Mouse (Mus musculus) midbrain, embryonic 12.5 days (tissue): Measurements from ENCODE around the gene Atxn2. TPM values are rescaled to one million over a fixed set of nuclear protein-coding genes. Genes with fewer than 3 reads are reported as not detected.

Source experiments
- ATAC-seq: fragments of 200-750 bp; cut with Nextera tagmentation; 2 replicates; pipeline ENCODE4 v1.8.0; 2017; ENCODE audit warnings: low read depth, moderate TSS enrichment, moderate library complexity; ENCODE audit not compliant: low FRiP score
- H3K27ac ChIP-seq: fragments of 300-500 bp; sonication (generic); replicated peaks from 2 replicates; pipeline ENCODE4 v1.5.1; 2016; ENCODE audit warnings: mild to moderate bottlenecking
- H3K27me3 ChIP-seq: fragments of 300-500 bp; sonication (generic); 2 replicates; pipeline ENCODE4 v1.6.1; 2016; ENCODE audit warnings: mild to moderate bottlenecking
- H3K36me3 ChIP-seq: fragments of 300-500 bp; sonication (generic); 2 replicates; pipeline ENCODE4 v1.6.1; 2016
- H3K4me1 ChIP-seq: fragments of 300-500 bp; sonication (generic); 2 replicates; pipeline ENCODE4 v1.6.1; 2016
- H3K4me2 ChIP-seq: fragments of 300-500 bp; sonication (generic); replicated peaks from 2 replicates; pipeline ENCODE4 v1.6.1; 2016; ENCODE audit warnings: mild to moderate bottlenecking, moderate library complexity
- H3K4me3 ChIP-seq: fragments of 300-500 bp; sonication (generic); 2 replicates; pipeline ENCODE4 v1.5.1; 2016; ENCODE audit warnings: mild to moderate bottlenecking
- H3K9ac ChIP-seq: fragments of 300-500 bp; sonication (generic); replicated peaks from 2 replicates; pipeline ENCODE4 v1.6.1; 2016; ENCODE audit warnings: mild to moderate bottlenecking, moderate library complexity
- H3K9me3 ChIP-seq: fragments of 300-500 bp; sonication (generic); 2 replicates; pipeline ENCODE4 v1.6.1; 2016; ENCODE audit warnings: mild to moderate bottlenecking
- WGBS: fragments of 180-500 bp; shearing (Covaris S2); methylation state at CpG from one replicate; pipeline ENCODE4 v1.1.7; 2016; 5-methylcytosine and 5-hydroxymethylcytosine counted together
- polyA plus RNA-seq: library from polyadenylated mRNA; unstranded; fragments of >200 nt; fragmentation: Nextera tagmentation; extraction: Ambion mirVana; gene quantifications from 2 replicates; pipeline ENCODE4 v1.2.1, GENCODE M21; 2016

The Atxn2 gene
- polyA plus RNA-seq, result 68.1 and 77.6 TPM in 2 replicates

GRCm38 (mm10) chr5:121711174-121711927 lies at the start of gene Atxn2:
Gene Atxn2 (plus strand): TSS chr5:121711337.
- Histone ChIP-seq H3K4me3 (peak within 1 kb of the TSS; percentile 99), H3K9ac (peak within 1 kb of the TSS; percentile 99), H3K27ac (peak within 1 kb of the TSS; percentile 98), H3K9me3 (no peaks in the 10 kb centered on the region), H3K4me1 (peaks cover 33% of the 10 kb centered on the region), H3K27me3 (no peaks in the 10 kb centered on the region), H3K36me3 (no peaks in the 10 kb centered on the region), H3K4me2 (peak within 1 kb of the TSS; percentile 89)
- ATAC-seq, result peak; percentile 83
- WGBS, result under 1% methylated on average over 60 of the region's 103 CpGs

- Histone ChIP-seq H3K4me3 (peak overlapping the region; percentile 97), H3K27me3 (no peaks in the 10 kb centered on the region), H3K9ac (peak overlapping the region; percentile 93), H3K4me2 (peak overlapping the region; percentile 87), H3K36me3 (peaks cover 36% of the 10 kb centered on the region), H3K9me3 (no peaks in the 10 kb centered on the region), H3K4me1 (peaks cover 15% of the 10 kb centered on the region), H3K27ac (no peak overlapping the region)
- 89% methylated on average over 5 of the region's 5 CpGs for WGBS
- ATAC-seq, result no peak
Observed at GRCm38 (mm10) chr5:121661494-121661893, 49.6 kb upstream of the Atxn2 start.

DNA sequence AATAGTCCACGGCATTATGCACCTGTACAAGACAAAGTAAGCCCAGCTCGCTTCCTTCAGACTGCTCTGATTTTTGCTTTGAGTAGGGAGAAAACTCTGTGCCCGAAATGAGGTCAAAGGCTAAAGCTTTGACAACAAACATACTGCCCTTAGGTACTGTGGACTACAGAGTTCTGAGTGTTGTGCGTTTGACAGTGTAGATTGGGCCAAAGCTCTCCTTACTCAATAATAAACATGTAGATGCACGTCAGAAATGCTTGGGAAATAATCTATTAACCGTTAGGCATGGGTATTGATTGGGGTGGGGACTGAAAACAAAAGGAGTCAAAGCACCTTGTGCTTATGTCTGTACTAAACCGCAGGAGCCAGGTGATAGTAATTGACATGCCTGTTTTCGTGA lies 47.7 kb upstream of the Atxn2 start:
- Histone ChIP-seq H3K4me2 (no peak overlapping the region), H3K27me3 (no peaks in the 10 kb centered on the region), H3K9ac (no peak overlapping the region), H3K36me3 (peaks cover 45% of the 10 kb centered on the region), H3K27ac (no peak overlapping the region), H3K4me1 (peaks cover 15% of the 10 kb centered on the region), H3K9me3 (no peaks in the 10 kb centered on the region), H3K4me3 (no peak overlapping the region)
- no peak for ATAC-seq
- WGBS, result 87% methylated on average over 8 of the region's 8 CpGs

- H3K9me3 ChIP-seq, result no peaks in the 10 kb centered on the region
- peaks cover 15% of the 10 kb centered on the region for H3K4me1 ChIP-seq
- H3K36me3 ChIP-seq, result peaks cover 46% of the 10 kb centered on the region
- 86% methylated on average over 6 of the region's 6 CpGs for WGBS
- no peak for ATAC-seq
- no peak overlapping the region for H3K4me3 ChIP-seq
- H3K9ac ChIP-seq, result no peak overlapping the region
- H3K4me2 ChIP-seq, result no peak overlapping the region
- H3K27ac ChIP-seq, result no peak overlapping the region
- no peaks in the 10 kb centered on the region for H3K27me3 ChIP-seq
Observed at GRCm38 (mm10) chr5:121664078-121664477, 47.1 kb upstream of the Atxn2 start.

DNA sequence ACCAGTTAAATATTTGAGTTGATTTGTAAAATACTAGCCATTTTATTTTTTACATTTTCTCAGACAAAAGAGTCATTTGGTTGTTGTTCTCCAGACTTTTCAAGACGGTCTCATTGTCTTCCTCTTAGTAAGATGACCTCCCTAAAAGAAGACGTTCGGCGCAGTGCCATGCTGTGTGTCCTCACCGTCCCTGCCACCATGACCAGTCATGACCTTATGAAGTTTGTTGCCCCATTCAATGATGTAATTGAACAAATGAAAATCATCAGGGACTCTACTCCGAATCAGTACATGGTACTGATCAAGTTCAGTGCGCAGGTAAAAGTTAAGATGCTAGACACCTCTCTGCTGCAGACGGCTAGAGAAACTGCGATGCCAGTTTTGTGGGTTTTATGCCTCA lies 46.2 kb upstream of the Atxn2 start:
- no peak overlapping the region for H3K4me3 ChIP-seq
- H3K27ac ChIP-seq, result no peak overlapping the region
- no peak overlapping the region for H3K9ac ChIP-seq
- peaks cover 11% of the 10 kb centered on the region for H3K4me1 ChIP-seq
- H3K9me3 ChIP-seq, result no peaks in the 10 kb centered on the region
- H3K4me2 ChIP-seq, result no peak overlapping the region
- peaks cover 54% of the 10 kb centered on the region for H3K36me3 ChIP-seq
- no peaks in the 10 kb centered on the region for H3K27me3 ChIP-seq
- 97% methylated on average over 9 of the region's 9 CpGs for WGBS
- no peak for ATAC-seq

- Histone ChIP-seq H3K4me3 (no peak overlapping the region), H3K4me2 (no peak overlapping the region), H3K27ac (no peak overlapping the region), H3K9me3 (no peaks in the 10 kb centered on the region), H3K36me3 (peaks cover 66% of the 10 kb centered on the region), H3K9ac (no peak overlapping the region), H3K4me1 (no peaks in the 10 kb centered on the region), H3K27me3 (no peaks in the 10 kb centered on the region)
- WGBS, result 93% methylated on average over 4 of the region's 4 CpGs
- no peak for ATAC-seq
Observed at GRCm38 (mm10) chr5:121667067-121667466, 44.1 kb upstream of the Atxn2 start.

GRCm38 (mm10) chr5:121668411-121668810 lies 42.7 kb upstream of the Atxn2 start:
- ATAC-seq, result no peak
- Histone ChIP-seq H3K36me3 (peaks cover 64% of the 10 kb centered on the region), H3K9ac (no peak overlapping the region), H3K9me3 (no peaks in the 10 kb centered on the region), H3K4me2 (no peak overlapping the region), H3K27me3 (no peaks in the 10 kb centered on the region), H3K27ac (no peak overlapping the region), H3K4me1 (no peaks in the 10 kb centered on the region), H3K4me3 (no peak overlapping the region)
- WGBS, result 87% methylated on average over 6 of the region's 6 CpGs

DNA sequence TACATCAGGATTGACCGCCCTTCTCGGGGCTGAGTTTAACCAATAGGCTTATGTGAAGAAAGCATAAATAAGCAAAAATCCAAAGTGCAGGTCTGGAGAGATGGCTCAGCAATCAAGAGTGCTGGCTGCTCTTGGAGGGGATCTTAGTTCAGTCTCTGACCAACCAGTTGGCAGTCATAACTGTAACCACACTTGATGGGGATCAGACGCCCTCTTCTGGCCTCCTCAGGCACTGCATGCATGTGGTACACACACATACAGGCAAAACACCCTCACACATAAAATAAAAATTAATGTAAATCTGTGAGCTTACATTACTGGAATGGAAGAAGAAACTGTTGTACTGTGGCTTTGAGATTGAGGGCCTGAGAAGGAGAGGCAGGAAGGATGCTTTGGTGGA lies 40.7 kb upstream of the Atxn2 start:
- Histone ChIP-seq H3K36me3 (peaks cover 62% of the 10 kb centered on the region), H3K27ac (no peak overlapping the region), H3K4me2 (no peak overlapping the region), H3K9ac (no peak overlapping the region), H3K27me3 (no peaks in the 10 kb centered on the region), H3K4me1 (no peaks in the 10 kb centered on the region), H3K9me3 (no peaks in the 10 kb centered on the region), H3K4me3 (no peak overlapping the region)
- no peak for ATAC-seq
- WGBS, result 80% methylated on average over 3 of the region's 3 CpGs

DNA sequence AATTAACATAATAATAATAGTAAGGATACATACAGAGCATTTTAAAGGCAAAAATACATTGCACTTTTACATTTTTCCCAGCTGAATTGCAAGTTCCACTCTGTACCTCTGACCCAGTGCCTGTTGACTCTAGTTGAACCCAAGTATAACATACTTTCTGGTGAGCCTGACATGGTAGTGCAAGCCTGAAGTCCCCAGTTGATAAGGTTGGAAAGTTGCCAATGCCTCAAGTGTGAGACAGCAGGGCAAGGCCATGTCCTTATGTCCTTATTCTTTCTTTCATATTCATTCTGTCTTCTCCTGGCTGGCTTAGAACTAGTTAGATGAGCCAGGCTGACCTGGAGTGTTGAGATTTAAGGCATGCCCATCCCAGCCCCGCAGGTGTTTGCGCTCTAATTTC lies 28.9 kb upstream of the Atxn2 start:
- Histone ChIP-seq H3K4me3 (no peak overlapping the region), H3K4me2 (no peak overlapping the region), H3K9me3 (no peaks in the 10 kb centered on the region), H3K27ac (no peak overlapping the region), H3K9ac (no peak overlapping the region), H3K36me3 (peaks cover 95% of the 10 kb centered on the region), H3K27me3 (no peaks in the 10 kb centered on the region), H3K4me1 (no peaks in the 10 kb centered on the region)
- 100% methylated on average over 2 of the region's 2 CpGs for WGBS
- no peak for ATAC-seq

- Histone ChIP-seq H3K27me3 (no peaks in the 10 kb centered on the region), H3K4me3 (no peak overlapping the region), H3K9ac (no peak overlapping the region), H3K4me2 (no peak overlapping the region), H3K27ac (no peak overlapping the region), H3K4me1 (no peaks in the 10 kb centered on the region), H3K36me3 (peaks cover 69% of the 10 kb centered on the region), H3K9me3 (no peaks in the 10 kb centered on the region)
- 88% methylated on average over 6 of the region's 6 CpGs for WGBS
- ATAC-seq, result no peak
Observed at GRCm38 (mm10) chr5:121685495-121685894, 25.6 kb upstream of the Atxn2 start.

- Histone ChIP-seq H3K36me3 (peaks cover 61% of the 10 kb centered on the region), H3K9ac (no peak overlapping the region), H3K27me3 (no peaks in the 10 kb centered on the region), H3K9me3 (no peaks in the 10 kb centered on the region), H3K4me3 (no peak overlapping the region), H3K4me1 (no peaks in the 10 kb centered on the region), H3K27ac (no peak overlapping the region), H3K4me2 (no peak overlapping the region)
- 87% methylated on average over 15 of the region's 15 CpGs for WGBS
- ATAC-seq, result no peak
Observed at GRCm38 (mm10) chr5:121686113-121686898, 24.8 kb upstream of the Atxn2 start.

DNA sequence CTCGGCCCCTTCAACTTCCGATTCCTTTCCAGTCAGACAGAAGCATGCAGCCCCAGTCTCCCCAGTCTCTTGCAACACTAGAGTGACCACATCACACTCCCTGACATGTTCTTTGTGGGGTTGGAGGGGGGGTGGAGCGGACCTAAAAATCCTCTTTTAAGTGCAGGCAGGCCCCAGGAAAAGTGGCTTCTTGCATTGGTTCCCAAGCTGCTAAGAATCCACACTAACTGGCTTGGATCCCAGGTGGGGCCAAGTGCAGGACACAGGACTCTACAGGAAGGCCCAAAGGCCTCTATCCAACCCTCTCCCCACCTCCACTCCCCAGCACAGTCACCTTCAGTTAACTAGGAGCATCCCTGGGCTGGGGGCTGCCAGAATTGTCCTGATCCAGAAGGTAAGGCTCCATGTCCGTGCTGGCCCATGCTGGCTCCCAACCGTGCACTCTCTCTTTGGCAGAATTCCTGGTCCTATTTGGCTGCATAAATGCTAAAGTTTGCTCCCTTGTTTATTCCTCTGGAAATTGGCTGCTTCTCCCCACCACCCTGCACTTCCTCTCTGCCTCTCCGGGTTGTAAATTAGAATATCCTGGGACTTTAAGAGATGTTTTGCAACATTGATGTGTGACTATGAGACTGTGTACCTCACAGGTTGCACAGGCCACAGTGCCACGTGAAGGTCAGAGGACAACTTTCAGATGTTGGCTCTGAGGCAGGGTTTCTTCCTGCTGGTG lies 20.5 kb upstream of the Atxn2 start:
- Histone ChIP-seq H3K9me3 (no peaks in the 10 kb centered on the region), H3K4me3 (no peak overlapping the region), H3K4me2 (no peak overlapping the region), H3K4me1 (no peaks in the 10 kb centered on the region), H3K27ac (no peak overlapping the region), H3K27me3 (no peaks in the 10 kb centered on the region), H3K36me3 (peaks cover 21% of the 10 kb centered on the region), H3K9ac (no peak overlapping the region)
- 82% methylated on average over 7 of the region's 7 CpGs for WGBS
- no peak for ATAC-seq
